Mouse (Mus musculus): ENCODE results near the gene Etnk2.
"Not testable (repeated sequence)": the region's sequence is repeated elsewhere in the genome, so short reads cannot be mapped to it uniquely, and the experiment has no call there.

The Etnk2 gene

DNA sequence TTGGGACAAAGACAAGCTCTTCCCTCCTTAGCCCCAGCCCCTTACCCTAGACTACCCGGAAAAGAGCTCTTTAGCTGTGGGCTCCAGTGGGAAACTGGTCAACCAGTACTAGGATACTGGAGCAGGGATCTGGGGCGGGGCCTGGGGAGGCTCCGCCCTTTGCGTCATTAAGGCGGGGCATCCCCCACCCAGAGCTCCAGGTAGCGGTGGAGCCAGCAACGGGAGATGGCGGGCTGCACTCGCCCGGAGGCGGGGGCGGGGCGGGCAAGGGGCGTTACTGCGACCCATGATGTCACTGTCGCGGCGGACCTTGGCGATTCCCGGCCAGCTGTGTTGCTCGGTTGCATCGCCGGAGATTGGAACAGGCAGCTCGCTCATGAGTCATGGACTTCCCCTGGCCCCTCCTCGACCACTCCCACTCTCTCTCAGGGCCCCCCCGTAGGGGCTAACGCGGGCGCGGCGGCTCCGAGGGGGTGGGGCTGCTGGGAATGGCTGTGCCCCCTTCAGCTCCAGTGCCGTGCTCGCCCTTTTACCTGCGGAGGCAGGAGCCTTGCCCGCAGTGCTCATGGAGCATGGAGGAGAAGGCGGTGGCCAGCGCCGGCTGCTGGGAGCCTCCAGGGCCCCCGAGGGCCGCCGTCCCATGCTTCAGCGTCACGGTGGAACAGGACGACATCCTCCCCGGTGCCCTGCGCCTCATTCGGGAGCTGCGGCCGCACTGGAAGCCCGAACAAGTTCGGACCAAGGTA is at the start of gene Etnk2:
Gene Etnk2 (plus strand): TSS at position 297 of the 746 bp plus-strand sequence.
- peak; percentile 30 for DNase-seq (ENCODE audit: low read depth, low spot score)

DNA sequence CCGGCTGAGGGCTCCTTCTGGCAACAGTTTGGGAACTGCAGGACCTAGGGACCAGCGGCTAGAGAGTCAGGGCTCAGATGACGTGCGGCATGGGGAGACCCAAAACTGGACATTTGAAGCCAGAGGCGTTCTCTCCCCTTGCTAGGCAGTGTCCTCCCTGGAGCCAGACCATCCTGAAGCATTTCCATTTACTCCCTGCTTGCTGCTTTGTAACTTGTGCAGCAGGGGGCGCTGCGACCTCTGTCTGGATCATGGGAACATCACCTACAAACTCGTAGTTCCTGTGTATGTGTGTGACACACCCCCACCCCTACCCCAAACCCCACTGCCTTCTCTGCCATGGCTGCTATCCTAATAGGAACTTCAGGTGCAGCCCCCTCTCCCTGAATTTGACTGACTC is 49.0 kb upstream of the Etnk2 start:
- no peak for DNase-seq (ENCODE audit: low read depth, low spot score)

DNA sequence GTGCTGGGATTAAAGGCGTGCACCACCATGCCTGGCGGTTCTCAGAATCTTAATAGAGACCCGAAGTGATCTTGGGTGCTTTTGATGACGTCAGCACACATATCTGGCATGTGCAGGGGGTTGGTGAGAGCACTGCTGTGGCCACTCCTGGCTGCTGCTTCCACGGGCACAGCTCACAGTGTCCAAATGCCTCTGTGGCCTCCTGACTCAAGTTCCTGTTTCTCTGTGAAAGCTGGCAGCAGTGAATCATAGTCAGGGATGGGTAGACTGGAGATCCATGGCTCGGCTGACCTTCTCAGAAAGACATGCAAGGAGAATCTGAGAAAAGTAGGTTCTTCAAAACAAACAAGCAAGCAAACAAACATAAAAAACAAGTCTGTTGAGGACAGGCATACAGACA is 47.6 kb upstream of the Etnk2 start:
- DNase-seq (ENCODE audit: low read depth, low spot score) = no peak

DNA sequence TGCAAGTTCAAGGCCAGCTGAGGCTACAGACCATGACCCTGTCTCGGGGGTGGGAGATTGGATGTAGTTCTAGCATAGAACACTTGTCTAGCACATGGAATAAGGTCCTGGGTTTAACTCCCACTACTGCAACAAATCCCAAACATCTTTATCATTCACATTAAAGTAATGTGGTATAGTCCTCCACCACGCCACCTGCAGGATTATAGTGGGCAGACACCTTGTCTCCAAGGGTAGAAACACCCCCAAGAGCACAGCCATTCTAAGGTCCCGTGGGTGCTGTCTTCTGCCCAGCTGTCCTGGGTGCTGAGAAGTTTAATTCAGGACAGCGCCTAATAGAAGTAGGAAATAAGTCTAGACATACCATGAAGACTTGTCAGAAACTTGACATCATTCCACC is 46.8 kb upstream of the Etnk2 start:
- DNase-seq (ENCODE audit: low read depth, low spot score) = no peak

DNA sequence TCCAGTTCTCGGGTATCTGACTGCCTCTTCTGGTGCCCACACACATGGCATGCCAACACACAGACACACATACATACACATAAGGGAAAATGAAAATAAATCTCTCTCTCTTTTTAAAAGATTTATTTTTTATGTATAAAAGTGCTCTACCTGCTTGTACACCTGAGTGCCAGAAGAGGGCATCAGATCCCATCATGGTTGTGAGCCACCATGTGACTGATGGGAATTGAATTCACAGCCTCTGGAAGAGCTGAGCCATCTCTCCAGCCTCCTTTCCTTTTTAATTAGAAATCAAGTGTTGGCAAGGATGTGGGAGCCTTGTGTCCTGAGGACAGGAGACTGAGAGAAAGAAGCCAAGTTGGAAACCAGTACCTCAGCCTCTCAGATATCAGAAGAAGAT is 46.2 kb upstream of the Etnk2 start:
- no peak for DNase-seq (ENCODE audit: low read depth, low spot score)

DNA sequence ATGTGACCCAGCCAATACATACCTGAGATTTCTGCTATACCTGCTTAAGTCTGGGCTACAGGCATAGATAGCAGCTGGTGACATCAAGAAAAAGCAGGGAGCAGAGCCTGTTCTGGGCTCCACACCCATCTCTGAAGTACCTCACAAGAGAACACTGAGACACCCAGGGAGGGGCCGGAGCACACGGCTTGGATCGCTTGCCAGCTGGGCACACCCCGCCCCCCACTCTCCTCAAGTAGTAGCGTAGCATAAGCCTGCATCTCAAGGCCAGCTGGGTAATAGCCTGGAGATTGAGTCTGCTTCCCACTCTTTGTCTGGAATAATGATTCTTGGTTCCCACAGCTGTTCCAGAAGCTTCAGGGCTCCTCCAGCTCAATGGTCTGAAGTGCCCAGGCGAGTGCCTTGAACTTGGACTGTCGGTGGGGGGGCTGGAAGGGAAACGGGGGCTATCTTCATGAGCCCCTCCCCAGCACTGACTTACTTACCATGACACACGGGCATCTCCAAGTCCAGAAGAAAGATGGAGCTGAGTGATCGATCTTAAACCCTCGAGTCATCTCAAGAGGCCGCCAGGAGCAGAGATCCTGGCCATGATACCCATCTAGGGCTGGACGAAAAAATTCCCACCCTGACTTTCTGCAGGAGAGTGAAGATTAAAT is 42.0 kb upstream of the Etnk2 start, which contains the start of gene Kiss1:
Gene Kiss1 (plus strand): TSS at position 609 of the 659 bp plus-strand sequence.
- no peak for DNase-seq (ENCODE audit: low read depth, low spot score)

DNA sequence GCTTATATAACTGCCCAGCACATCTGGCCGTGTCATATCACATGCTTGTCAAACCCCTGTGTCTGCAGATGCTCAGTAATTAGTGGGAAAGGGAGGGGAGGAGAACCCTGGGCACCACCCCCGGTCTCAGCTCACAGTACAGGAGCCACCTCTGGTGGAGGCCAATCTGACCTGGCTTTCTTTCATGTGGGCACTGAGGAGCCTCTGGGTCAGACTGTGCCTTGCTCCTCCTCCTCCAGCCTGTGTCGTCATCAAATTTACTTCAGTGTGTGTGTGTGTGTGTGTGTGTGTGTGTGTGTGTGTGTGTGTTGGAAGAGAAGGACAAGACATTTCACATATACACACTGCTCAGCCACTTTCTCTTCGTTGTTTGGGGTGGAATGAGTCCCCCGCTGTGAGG is 40.0 kb upstream of the Etnk2 start:
- no peak for DNase-seq (ENCODE audit: low read depth, low spot score)

DNA sequence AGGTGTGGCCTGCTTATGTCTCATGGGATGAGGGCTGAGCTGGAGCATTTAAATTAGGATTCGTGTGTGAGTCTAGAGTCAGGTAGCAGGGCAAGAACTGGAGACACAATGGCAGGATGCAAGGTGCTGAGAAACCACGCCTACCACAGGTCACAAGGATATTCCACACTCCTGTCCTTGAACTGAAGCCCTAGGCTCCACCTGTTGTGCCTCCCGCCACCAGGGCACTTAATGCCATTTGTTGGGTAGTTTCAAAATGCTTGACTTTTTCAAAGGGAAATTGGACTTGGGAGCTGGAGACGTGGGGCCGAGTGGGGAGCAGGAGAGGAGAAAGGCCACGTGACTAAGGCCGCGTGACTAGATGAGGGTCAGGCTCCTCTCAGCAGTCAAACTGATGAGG is 37.4 kb upstream of the Etnk2 start:
- no peak for DNase-seq (ENCODE audit: low read depth, low spot score)

DNA sequence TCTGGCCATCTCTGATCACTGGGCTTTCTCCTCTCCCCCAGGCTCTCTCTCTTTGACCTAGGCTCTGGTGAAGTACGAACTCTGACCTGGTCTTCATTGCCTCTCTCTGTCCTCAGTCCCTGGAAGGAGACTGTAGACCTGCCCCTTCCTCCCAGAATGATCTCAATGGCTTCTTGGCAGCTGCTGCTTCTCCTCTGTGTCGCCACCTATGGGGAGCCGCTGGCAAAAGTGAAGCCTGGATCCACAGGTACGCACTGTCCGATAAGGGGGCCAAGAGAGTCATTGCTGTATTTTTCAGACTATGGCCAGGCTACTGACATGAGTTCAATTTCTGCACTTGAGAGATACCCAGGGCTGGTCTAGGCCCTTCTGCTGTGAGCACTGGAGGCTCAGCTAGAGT is 36.3 kb upstream of the Etnk2 start:
- DNase-seq (ENCODE audit: low read depth, low spot score) = no peak

DNA sequence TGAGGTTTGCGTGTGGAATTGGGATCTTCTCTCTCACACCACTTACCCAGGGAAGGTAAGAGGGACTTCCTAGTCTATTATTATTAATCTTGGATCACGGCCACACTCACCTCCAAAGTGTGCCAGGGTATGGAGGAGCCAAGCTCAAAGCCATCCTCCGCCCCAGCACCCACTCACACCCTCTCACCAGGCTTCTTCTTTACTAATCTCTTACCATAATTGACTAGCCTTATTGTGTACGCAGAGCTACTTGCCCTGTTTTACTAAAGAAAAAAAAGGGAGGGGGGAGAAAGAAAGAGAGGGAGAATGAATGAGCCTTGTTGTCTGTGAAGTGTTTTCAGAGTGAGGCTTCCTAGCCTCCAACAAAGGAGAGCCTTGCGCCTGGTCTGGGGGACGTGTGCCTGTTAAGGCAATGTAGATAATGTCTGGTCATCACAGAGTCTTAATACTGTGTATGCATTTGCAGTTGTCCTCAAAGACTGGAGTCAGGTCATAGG is 35.0 kb upstream of the Etnk2 start:
- no peak for DNase-seq (ENCODE audit: low read depth, low spot score)

DNA sequence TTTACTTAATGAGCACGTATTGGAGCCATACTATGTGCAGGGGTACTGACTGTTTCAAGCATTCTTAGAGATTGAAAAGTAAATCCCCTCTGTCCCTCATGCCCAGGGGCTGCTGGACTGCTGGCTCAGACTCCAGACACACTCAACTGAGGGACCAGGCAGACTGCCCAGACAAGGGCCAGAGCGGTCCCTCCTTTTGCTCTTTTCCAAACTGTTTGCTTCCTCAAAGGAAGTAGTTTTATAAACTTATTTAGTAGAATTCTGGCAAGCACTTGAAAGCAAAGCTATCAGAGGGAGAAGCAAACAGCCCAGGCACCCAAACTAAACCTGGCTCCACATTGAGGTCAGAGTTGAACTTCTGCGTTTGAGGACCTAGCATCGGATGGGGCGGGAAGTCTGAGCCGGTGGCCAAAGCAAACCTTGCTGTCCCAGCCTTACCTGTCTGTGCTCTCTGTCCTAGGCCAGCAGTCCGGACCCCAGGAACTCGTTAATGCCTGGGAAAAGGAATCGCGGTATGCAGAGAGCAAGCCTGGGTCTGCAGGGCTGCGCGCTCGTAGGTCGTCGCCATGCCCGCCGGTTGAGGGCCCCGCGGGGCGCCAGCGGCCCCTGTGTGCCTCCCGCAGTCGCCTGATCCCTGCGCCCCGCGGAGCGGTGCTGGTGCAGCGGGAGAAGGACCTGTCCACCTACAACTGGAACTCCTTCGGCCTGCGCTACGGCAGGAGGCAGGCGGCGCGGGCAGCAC is 34.3 kb upstream of the Etnk2 start:
- no peak for DNase-seq (ENCODE audit: low read depth, low spot score)

DNA sequence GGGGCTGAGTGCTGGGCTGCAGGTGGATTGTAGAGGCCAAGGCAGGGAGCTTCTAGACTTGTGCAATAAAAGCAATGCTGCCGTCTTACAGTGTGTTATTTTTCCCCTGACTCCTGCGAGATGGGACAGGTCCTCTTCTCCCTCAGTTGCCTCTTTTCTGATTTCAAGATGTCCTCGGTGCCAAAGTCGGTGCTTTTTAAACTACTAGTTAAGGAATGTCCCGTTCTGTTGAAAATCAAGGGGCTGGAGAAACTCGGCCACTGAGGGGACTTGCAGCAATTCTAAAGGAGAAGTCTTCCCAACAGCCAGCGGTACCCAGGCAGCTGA is 33.8 kb upstream of the Etnk2 start:
- DNase-seq (ENCODE audit: low read depth, low spot score) = no peak

DNA sequence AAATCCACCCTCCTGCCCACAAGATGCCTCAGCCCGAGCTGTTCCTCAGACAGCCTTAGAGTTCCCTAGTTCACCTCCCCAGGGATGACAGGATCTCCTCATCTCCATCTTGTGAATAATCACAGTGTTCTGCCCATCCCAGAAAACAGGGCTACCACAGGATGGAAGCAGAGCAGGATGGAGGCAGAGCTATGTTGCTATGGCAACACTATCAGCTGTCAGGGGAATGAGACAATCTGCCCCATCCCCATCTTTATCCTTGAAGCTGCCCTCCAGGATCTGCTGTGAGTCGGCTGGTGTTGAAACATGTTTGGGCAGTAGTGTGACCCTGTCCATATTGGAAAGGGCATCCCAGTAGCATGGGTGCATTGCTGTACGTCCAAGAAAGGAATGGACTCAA is 32.2 kb upstream of the Etnk2 start:
- no peak for DNase-seq (ENCODE audit: low read depth, low spot score)

DNA sequence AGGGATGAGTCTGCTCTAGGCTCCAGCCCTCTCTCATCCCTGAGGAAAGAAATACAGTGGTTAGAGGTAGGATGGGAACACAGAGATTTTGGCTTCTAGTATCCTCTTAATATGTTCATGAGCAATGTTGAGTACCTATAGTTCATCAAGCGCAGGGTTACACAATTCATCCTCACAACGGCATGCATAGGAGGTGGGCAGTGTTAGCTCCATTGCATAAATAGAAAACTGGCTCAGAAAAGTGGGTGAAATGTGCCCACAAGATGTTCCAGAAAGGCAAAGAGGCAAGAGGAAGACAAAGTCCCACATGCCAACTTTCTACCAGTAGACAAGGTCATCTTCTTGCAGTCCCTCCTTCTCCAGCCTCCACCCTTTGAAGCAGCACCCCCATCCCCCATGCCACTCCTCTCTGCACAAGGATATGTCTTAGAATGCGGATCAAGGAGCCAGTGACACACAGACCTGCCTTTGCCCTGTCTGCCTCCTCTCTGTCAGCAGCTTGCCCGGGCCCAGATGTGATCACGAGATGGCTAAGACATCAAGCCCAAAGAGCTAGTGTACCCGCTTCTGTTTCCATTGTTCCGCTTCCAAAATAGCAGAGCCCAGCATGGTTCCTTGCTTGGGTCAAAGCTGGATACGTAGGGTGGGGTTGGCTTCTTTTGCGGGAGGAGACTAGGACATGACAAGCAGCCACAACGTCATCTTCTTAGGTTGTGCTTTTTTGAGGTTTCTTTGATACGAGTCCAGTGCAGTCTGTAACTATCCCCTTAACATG is 30.5 kb upstream of the Etnk2 start:
- no peak for DNase-seq (ENCODE audit: low read depth, low spot score)

DNA sequence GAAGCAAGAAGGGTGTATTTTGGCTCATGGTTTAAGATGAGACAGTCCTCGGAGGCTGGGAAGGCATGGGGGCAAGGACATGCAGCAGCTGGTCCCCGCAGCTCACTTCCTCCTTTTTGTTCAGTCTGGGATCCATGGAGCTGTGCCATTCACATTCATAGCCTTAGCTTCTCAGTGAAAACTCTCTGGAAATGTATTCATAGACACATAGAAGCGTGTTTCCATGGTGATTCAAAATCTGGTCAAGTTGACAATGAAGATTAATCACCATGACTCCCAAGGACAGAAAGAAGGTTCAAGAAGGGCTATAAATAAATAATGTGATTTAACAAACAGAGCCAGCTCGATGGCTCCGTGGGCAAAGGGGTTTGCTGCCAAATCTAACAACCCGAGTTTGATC is 29.4 kb upstream of the Etnk2 start:
- no peak for DNase-seq (ENCODE audit: low read depth, low spot score)

DNA sequence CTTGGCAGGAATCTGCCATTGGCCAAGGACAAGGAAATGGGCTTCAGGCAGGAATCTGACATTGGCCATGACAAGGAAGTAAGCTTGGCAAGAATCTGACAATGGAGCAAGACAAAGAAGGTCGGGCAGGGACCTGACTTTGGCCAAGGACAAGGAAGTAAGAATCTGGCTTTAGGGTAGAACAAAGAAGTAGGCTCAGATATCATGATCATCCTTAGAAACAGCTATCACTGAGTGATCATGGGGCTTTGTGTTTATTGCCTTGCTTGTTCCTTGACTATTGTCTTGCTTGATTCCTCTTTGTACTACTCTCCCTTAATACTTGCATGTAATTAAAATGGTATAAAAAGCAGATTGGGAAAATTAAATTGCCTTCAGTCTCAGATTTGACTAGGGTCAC is 23.0 kb upstream of the Etnk2 start:
- not testable (repeated sequence) for DNase-seq (ENCODE audit: low read depth, low spot score)

DNA sequence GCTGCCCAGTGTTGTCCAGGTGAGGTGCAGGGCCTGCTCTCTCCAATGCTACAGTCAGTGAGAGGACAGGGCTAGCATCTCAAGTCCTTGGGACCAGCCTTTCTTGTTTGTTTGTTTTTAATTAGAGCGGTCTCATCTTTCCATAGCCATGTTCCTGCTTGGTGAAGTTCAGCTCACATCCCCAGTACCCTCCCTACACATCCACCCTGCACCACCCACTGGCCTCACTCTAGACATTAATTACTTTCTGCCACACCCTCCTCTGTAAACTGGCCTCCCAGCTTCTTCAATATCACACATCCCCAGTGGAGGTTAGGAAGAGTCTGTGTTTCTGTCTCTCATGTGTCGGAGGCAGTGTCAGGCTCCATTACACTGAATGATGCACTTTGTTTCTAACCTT is 19.0 kb upstream of the Etnk2 start:
- no peak for DNase-seq (ENCODE audit: low read depth, low spot score)

DNA sequence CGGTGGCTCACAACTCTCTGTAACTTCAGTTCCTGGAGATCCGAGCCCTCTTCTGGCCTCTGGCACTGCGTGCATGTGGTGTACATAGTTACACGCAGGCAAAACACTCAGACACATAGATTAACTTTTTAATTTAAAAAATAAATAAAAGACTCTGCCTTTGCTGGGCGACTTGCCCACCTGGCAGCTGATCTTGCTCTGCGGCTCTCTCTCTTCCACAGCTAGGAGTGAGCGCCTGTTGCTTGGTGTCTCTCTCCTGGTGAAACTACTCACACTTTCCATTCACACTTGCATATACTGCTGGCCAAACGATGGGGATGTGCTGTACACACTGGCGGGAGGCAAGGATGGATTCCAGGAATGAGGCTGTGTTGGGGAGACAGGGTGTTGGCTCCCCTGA is 16.8 kb upstream of the Etnk2 start:
- DNase-seq (ENCODE audit: low read depth, low spot score) = no peak

DNA sequence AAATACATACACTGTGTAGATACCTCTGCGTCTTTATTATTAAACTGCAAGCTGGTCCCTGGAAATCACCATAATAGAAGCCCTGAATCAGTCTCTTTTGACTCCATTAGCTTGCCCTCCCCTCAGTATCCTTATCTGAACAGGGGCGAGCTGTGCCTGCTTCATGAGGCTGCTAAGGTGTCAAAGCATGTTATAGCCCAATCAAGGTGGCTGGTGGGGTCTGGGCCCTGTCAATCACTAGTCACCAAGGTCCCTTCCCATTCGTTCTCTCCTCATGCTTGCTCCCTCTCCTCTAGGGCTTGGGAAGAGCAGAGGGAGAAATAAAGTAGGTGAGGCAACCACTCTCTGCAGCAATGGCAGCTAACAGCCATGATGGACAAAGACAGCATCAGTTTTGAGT is 16.1 kb upstream of the Etnk2 start:
- DNase-seq (ENCODE audit: low read depth, low spot score) = no peak

DNA sequence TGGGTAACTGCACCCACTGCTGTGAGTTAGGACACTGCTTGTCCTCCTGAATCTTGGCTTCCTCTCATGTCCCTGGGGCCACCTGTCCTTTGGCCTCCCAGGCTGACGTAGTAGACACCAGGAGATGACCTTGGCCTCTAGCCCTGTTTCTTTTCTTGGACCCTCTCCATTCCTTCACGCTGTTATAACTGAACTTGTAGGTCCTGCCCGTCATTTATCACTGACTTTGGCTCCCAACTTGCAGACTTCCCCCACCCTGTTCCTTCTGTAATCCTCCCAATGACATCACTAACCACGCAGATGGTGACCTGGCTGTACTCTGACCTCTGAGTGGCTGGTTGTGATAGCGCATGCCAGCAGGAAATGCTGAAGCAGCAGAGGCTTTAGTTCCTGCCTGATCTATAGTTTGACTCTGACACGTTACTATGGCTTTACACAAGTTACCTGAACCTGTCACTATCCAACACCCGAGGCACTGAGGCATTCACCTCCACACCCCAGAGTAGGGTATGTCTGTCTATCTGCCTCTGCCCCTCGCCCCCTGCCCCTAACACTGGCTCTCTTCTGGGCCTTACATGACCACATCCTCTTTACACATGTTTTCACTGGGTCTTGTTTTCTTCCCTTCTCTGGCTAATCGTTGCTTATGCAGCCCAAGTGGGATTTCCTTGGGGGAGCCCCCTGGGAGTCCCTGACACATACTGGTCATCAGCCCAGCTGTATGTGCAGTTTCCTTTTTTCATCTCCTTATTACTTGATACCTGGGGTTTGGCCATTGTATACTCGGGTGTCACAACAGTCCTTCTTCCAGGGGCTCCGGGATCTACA is 15.5 kb upstream of the Etnk2 start:
- DNase-seq (ENCODE audit: low read depth, low spot score) = no peak

DNA sequence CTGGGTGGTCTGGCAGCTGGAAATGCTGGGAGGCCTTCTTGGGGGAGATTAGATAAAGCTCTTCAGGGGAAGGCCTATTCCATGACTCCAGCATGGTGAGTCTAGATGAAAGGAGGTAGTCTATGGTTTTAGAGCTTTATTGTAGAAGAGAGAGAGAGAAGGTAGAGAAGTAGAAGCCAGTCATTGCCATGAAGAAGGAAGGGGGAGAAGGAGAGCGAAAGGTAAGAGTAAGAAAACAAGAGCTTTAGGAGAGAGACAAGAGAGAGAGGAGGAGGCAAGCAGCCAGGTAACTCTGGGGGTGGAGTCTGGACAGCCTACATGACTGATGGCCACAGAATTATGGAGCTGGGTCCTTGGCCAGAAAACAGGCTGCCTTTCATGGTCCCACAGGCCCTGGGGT is 13.2 kb upstream of the Etnk2 start, which contains the start of gene Ren1:
Gene Ren1 (plus strand): TSS at position 301 of the 400 bp plus-strand sequence.
- DNase-seq (ENCODE audit: low read depth, low spot score) = no peak

Measured in skeletal muscle tissue, adult 2 months (tissue).